Mouse (Mus musculus): ENCODE data around the gene Gpam.

DNA sequence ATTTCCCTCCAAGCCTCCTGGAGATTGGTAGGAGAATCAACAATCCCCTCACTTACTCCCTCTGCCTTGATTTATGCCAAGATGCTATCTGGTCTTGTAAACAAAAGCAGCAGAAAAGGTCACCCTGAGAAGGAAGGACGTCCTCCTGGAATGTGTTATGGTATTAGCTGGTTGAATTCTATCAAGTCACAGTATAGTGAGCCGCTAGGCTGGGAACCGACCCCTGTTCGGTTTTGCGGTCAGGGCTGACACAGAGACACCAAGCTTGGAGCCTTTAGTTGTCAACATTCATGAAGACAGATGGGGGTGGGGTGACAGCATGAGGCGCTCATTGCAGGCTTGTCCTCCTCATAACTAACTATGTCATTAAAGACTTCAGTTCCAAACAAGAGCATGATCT, 32.8 kb upstream of the Gpam start:
- TF ChIP-seq CTCF (conservative IDR thresholded peaks at IDR 0.05; ENCODE audit: low read length) (no peak), NANOG (IDR thresholded peaks at IDR 0.05; ENCODE audit: borderline replicate concordance, low read length) (no peak), POU5F1 (IDR thresholded peaks at IDR 0.05; ENCODE audit: borderline replicate concordance, low read length) (no peak)

Data from E14TG2a.4 (cell line).